Mouse (Mus musculus): ENCODE data around the gene Fam173b.

DNA sequence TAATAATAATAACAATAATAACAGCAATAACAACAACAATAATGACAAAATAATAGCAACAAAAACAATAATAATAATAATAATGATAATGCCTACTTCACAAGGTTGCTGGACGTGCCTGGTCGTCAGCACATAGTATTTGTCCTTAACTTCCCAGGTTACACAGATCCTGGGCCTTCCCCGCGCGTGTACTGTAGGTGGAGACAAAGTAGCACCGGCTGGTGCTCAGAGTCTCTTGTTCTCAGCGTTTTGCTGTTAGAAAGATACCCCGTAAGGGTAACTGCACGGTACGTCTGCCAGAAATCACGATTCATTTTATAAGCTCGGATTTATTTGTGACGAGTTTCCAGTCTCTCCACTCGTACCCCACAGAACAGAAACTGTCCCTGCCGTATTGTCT lies 774 bp downstream of the Fam173b start:
- peak; percentile 28; the same call in 1 of the 2 replicates for TF ChIP-seq CTCF (IDR thresholded peaks at IDR 0.05; ENCODE audit: extremely low read depth, insufficient read length, insufficient replicate concordance, low read depth, low read length)
- TF ChIP-seq POLR2A (IDR thresholded peaks at IDR 0.05; ENCODE audit: low read depth, low read length): no peak

All from small intestine, adult 2 months (tissue).